In the genomic region with DNA sequence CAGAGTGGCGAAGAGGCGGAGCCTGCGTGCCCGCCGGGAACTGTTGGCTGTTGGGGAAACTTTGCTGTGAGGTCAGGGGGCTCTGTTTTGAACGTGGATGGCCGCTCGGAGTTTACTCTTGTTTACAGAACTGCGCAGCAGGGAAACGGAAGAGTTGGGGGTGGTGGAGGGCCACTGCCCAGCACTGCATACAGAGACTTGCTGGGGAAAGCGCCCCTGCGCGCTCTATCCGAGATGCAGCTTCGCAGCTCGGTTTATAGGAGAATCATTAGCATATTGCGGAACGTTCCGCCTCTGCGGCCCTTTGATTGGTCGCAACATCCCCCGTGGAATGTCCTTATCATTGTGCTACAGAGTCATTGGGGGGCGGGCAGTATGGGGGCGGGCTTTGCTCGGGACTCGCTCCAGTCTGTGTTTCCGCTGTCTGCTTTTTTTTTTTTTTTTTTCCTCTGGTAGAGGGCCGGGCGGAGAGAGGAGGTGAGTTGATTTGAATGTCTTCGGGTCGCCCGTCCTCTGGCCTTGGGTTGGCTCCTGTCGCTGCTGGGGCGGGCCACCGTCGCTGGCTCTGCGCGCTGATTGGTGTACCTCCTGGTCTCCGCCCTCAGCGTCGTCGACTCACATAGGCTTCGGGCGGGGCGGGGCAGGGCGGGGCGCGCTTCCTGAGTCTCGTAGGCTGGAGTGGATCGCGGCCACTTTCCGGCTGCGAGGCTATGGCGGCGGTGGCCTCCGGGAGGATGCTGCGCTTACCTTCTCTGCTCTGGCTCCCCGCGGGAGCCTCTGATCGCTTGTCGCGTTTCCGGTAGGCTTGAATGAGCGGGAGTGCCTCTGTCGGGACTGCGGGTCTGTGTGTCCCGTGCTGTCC, we compare ENCODE assay signal across 8 mouse cellular contexts. TPM values are rescaled to one million over a fixed set of nuclear protein-coding genes. Genes with fewer than 3 reads are reported as not detected.
DNase-seq lines count a peak whose midpoint lies in the region; ATAC-seq and TF ChIP-seq lines count a peak whose summit lies in the region.

No protein-coding gene starts in this region.

- peaks cover 12% of the 10 kb centered on the region for H3K36me3 ChIP-seq in heart, embryonic 12.5 days
- H3K36me3 ChIP-seq in kidney, postnatal 0 days (ENCODE audit: insufficient read depth, low read length) = peaks cover 8% of the 10 kb centered on the region
- H3K36me3 ChIP-seq in liver, embryonic 11.5 days (ENCODE audit: control insufficient read depth, insufficient read depth, low read length) = peaks cover 10% of the 10 kb centered on the region
- peaks cover 10% of the 10 kb centered on the region; the same call in 1 of the 2 replicates for H3K36me3 ChIP-seq in stomach, embryonic 14.5 days (ENCODE audit: control insufficient read depth, insufficient read depth, low read length)

- peak overlapping the region; percentile 80 for H3K4me2 ChIP-seq in heart, embryonic 12.5 days
- peak overlapping the region; percentile 79 for H3K4me2 ChIP-seq in kidney, postnatal 0 days (ENCODE audit: low read length)
- peak overlapping the region; percentile 90 for H3K4me2 ChIP-seq in liver, embryonic 11.5 days
- H3K4me2 ChIP-seq in stomach, embryonic 14.5 days (replicated peaks; ENCODE audit: low read depth, low read length) = peak overlapping the region; percentile 68

- ATAC-seq in erythroid progenitor cell, adult 5-6 weeks (replicated peaks; ENCODE audit: low FRiP score, poor library complexity, severe bottlenecking) = peak; percentile 74
- ATAC-seq in heart, embryonic 12.5 days (ENCODE audit: insufficient number of reproducible peaks, low FRiP score) = peak; percentile 87
- peak; percentile 83 for ATAC-seq in kidney, postnatal 0 days (replicated peaks; ENCODE audit: low FRiP score, low read depth)
- peak; percentile 82 for ATAC-seq in liver, embryonic 11.5 days (replicated peaks; ENCODE audit: low FRiP score)
- peak; percentile 82 for ATAC-seq in stomach, embryonic 14.5 days (ENCODE audit: insufficient number of reproducible peaks, insufficient read depth, low FRiP score, low read depth)

- no peaks in the 10 kb centered on the region for H3K9me3 ChIP-seq in heart, embryonic 12.5 days (replicated peaks)
- H3K9me3 ChIP-seq in kidney, postnatal 0 days (replicated peaks; ENCODE audit: low read length) = no peaks in the 10 kb centered on the region
- H3K9me3 ChIP-seq in liver, embryonic 11.5 days (ENCODE audit: control insufficient read depth, low read length) = no peaks in the 10 kb centered on the region
- H3K9me3 ChIP-seq in stomach, embryonic 14.5 days (ENCODE audit: control insufficient read depth, low read depth, low read length) = no peaks in the 10 kb centered on the region

- H3K4me1 ChIP-seq in heart, embryonic 12.5 days (replicated peaks) = peaks cover 24% of the 10 kb centered on the region
- peaks cover 16% of the 10 kb centered on the region for H3K4me1 ChIP-seq in kidney, postnatal 0 days (replicated peaks; ENCODE audit: insufficient read depth, low read length)
- peaks cover 17% of the 10 kb centered on the region for H3K4me1 ChIP-seq in liver, embryonic 11.5 days (replicated peaks; ENCODE audit: control insufficient read depth, insufficient read depth, low read length)
- peaks cover 19% of the 10 kb centered on the region; the same call in 1 of the 2 replicates for H3K4me1 ChIP-seq in stomach, embryonic 14.5 days (ENCODE audit: control insufficient read depth, insufficient read depth, low read length)

- H3K9ac ChIP-seq in heart, embryonic 12.5 days = peak overlapping the region; percentile 96
- peak overlapping the region; percentile 89 for H3K9ac ChIP-seq in kidney, postnatal 0 days (ENCODE audit: low read depth, low read length)
- H3K9ac ChIP-seq in liver, embryonic 11.5 days (ENCODE audit: low read depth, low read length) = peak overlapping the region; percentile 95
- H3K9ac ChIP-seq in stomach, embryonic 14.5 days (replicated peaks; ENCODE audit: low read depth, low read length) = peak overlapping the region; percentile 98

- WGBS in heart, embryonic 12.5 days = under 1% methylated on average over 67 of the region's 67 CpGs
- WGBS in kidney, postnatal 0 days = under 1% methylated on average over 67 of the region's 67 CpGs
- WGBS in liver, embryonic 11.5 days = under 1% methylated on average over 67 of the region's 67 CpGs
- under 1% methylated on average over 66 of the region's 67 CpGs for WGBS in stomach, embryonic 14.5 days

- no peaks in the 10 kb centered on the region for H3K27me3 ChIP-seq in heart, embryonic 12.5 days (replicated peaks)
- H3K27me3 ChIP-seq in kidney, postnatal 0 days (ENCODE audit: insufficient read depth, low read length) = no peaks in the 10 kb centered on the region
- H3K27me3 ChIP-seq in liver, embryonic 11.5 days (replicated peaks; ENCODE audit: control insufficient read depth, insufficient read depth, low read length) = no peaks in the 10 kb centered on the region
- no peaks in the 10 kb centered on the region for H3K27me3 ChIP-seq in stomach, embryonic 14.5 days (ENCODE audit: control insufficient read depth, insufficient read depth, low read length)

- peak overlapping the region; percentile 98 for H3K27ac ChIP-seq in heart, embryonic 12.5 days (ENCODE audit: poor library complexity, severe bottlenecking)
- H3K27ac ChIP-seq in kidney, postnatal 0 days = peak overlapping the region; percentile 99
- H3K27ac ChIP-seq in liver, embryonic 11.5 days (ENCODE audit: low read depth, low read length) = peak overlapping the region; percentile 99
- peak overlapping the region; percentile 99 for H3K27ac ChIP-seq in stomach, embryonic 14.5 days (ENCODE audit: low read length)

- peak; percentile 100 for DNase-seq in CD4-positive helper T cell, adult 2 months (ENCODE audit: low read depth, low spot score)
- peak; percentile 94 for DNase-seq in brain, embryonic 18.5 days (ENCODE audit: low read depth, low spot score)
- peak; percentile 99 for DNase-seq in kidney, postnatal 0 days (ENCODE audit: low spot score)
- DNase-seq in liver, embryonic 11.5 days (ENCODE audit: low spot score) = peak; percentile 98
- peak; percentile 99 for DNase-seq in naive thymus-derived CD4-positive, alpha-beta T cell, adult 2 months (ENCODE audit: low read depth)

- H3K4me3 ChIP-seq in heart, embryonic 12.5 days = peak overlapping the region; percentile 73
- peak overlapping the region; percentile 78 for H3K4me3 ChIP-seq in kidney, postnatal 0 days (replicated peaks; ENCODE audit: low read depth, low read length)
- peak overlapping the region; percentile 94 for H3K4me3 ChIP-seq in liver, embryonic 11.5 days (ENCODE audit: low read depth, low read length)
- peak overlapping the region; percentile 87 for H3K4me3 ChIP-seq in stomach, embryonic 14.5 days (ENCODE audit: low read depth, low read length)

- 0 out of 2 replicates have a peak, but pooled peaks have one; percentile 2 for TF ChIP-seq CTCF in kidney, postnatal 0 days (IDR thresholded peaks at IDR 0.05; ENCODE audit: low read depth)

RNA-seq across cellular contexts. Expression of a gene that starts 2.6 kb away (rescaled TPM):
- total RNA-seq in erythroid progenitor cell, adult 5-6 weeks (2015; ENCODE audit: low replicate concordance) = 46.1 and 62.0 TPM in 2 replicates
- 56.3 and 81.8 TPM in 2 replicates for total RNA-seq in erythroid progenitor cell, adult 5-6 weeks (2017; ENCODE audit: low replicate concordance)
- polyA plus RNA-seq in heart, embryonic 12.5 days (2016; fragmentation: Nextera tagmentation; extraction: Ambion mirVana) = 25.2 and 26.5 TPM in 2 replicates
- polyA plus RNA-seq in kidney, postnatal 0 days (2015; fragmentation: Nextera tagmentation; extraction: Ambion mirVana) = 36.3 and 36.9 TPM in 2 replicates
- polyA plus RNA-seq in liver, embryonic 11.5 days (2014; fragmentation: Nextera tagmentation; extraction: Ambion mirVana) = 26.7 and 31.2 TPM in 2 replicates
- 36.7 and 40.3 TPM in 2 replicates for polyA plus RNA-seq in stomach, embryonic 14.5 days (2014; fragmentation: Nextera tagmentation; extraction: Ambion mirVana)

RNA-seq across cellular contexts. Expression of a gene that starts 7.4 kb away (rescaled TPM):
- 6.1 and 44.4 TPM in 2 replicates for total RNA-seq in erythroid progenitor cell, adult 5-6 weeks (2015; ENCODE audit: low replicate concordance)
- 6.8 and 18.5 TPM in 2 replicates for total RNA-seq in erythroid progenitor cell, adult 5-6 weeks (2017; ENCODE audit: low replicate concordance)
- polyA plus RNA-seq in heart, embryonic 12.5 days (2016; fragmentation: Nextera tagmentation; extraction: Ambion mirVana) = 22.6 and 28.2 TPM in 2 replicates
- 16.7 and 17.0 TPM in 2 replicates for polyA plus RNA-seq in kidney, postnatal 0 days (2015; fragmentation: Nextera tagmentation; extraction: Ambion mirVana)
- 32.4 and 33.1 TPM in 2 replicates for polyA plus RNA-seq in liver, embryonic 11.5 days (2014; fragmentation: Nextera tagmentation; extraction: Ambion mirVana)
- 25.0 and 35.5 TPM in 2 replicates for polyA plus RNA-seq in stomach, embryonic 14.5 days (2014; fragmentation: Nextera tagmentation; extraction: Ambion mirVana)

Comparison
In these comparisons a context has a peak if more than half of its experiments do, and no peak if none do; other contexts are left out.
1. Peak in every context shown above with its lines: DNase-seq, ATAC-seq, H3K4me3 ChIP-seq and H3K27ac ChIP-seq.